Mouse (Mus musculus) ES-CJ7 (cell line): ENCODE results near the gene Dhh.
"Not testable (repeated sequence)": the region's sequence is repeated elsewhere in the genome, so short reads cannot be mapped to it uniquely, and the experiment has no call there.

Experiments
- DNase-seq: peaks from one replicate; pipeline ENCODE4 v3.0.0; 2011; ENCODE audit warnings: low read depth, low spot score

Dhh gene

GRCm38 (mm10) chr15:98897928-98898800, at the start of gene Dhh:
Dhh (minus strand) TSS chr15:98898540.
- peak; percentile 48 for DNase-seq

DNA sequence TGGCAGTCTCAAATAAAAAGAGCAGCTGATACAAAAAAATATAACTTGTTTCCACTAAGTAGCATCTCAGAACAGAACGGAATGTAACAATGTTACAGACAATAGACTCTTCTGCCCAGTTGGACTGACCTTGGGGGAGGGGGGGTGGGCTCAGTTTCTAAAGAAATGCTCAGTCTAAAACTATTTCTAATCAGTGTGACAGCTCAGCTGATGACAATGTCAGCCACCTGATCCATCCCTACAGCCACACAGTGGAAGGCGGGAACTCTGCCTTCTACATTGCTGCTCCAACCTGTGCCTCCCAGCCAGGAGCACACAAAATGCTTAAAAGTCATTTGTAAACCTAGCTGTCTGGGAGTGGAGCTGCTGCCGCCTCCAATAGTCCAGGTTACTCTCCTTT, 49.5 kb upstream of the Dhh start:
- no peak for DNase-seq

DNA sequence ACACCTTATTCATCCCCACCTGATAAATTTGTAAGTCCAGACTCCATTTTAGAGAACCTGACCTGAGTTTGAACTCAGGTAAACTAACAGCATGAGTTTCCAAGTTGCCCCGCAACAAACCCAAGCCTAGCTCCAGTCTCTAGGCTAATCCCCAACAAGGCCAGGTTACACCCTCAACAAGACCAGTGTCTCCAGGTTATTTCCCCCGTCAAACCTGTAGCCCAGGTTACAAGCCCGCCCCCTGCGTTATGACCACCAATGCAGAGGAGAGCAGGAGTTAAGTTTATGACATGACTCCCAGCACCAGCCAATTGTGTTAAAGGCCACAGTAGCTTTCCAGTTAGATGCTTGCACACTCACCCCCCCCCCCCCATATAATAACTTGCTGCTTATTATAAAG, 44.8 kb upstream of the Dhh start:
- peak; percentile 55 for DNase-seq

- DNase-seq = no peak
Measured at GRCm38 (mm10) chr15:98942081-98942480, 43.7 kb upstream of the Dhh start.

- no peak for DNase-seq
Measured at GRCm38 (mm10) chr15:98941539-98941938, 43.2 kb upstream of the Dhh start.

- no peak for DNase-seq
Measured at GRCm38 (mm10) chr15:98940816-98941215, 42.5 kb upstream of the Dhh start.

GRCm38 (mm10) chr15:98934217-98934839, 36.0 kb upstream of the Dhh start, which contains the start of gene Tuba1b:
Tuba1b (minus strand) TSS chr15:98934565.
- peak; percentile 84 for DNase-seq

DNA sequence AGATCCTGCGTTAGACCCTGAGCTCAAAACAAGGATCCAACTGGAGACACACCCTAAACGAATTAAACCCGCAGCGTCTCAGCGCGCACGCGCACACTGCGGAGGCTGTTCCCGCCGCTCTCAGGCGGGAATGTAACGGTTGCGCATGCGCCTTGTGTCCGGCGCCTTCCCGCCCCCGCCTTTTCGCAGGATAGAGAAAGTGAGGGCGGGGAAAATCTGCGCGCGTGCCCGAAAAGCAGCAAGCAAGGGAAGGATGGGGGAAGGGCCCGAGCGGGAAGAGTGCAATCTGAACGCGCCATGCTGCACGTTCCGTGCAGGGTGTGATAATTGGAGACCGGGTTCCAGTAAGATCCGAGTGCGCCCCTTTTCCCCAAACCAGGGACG, 35.5 kb upstream of the Dhh start:
- peak; percentile 98 for DNase-seq

DNA sequence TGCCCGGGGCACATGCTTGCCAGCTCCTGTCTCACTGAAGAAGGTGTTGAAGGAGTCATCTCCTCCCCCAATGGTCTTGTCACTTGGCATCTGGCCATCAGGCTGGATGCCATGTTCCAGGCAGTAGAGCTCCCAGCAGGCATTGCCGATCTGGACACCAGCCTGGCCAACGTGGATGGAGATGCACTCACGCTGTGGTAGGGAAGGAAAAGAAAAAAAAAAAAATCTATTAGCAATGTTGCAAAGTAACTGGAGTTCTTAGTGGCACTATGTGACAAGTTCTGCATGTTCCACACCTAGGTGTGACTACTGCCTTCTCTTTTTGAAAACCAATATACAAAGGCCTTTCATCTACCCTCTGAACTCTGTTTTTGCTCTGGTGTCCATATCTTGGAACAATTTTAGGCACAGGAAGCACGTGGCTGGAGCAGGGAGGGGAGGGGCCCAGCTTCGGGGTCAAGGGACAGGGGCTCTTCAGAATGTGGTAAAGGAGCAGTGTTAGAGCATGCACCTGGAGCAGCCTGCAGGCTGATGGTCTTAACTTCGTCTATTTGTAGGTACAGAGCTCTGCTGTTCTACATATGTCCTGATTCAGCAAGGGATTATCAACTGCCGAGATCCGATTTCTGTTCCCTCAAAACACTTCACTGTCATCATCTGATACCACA, 34.8 kb upstream of the Dhh start:
- DNase-seq = peak; percentile 41

- DNase-seq = no peak
Measured at GRCm38 (mm10) chr15:98930998-98931397, 32.7 kb upstream of the Dhh start.

GRCm38 (mm10) chr15:98930017-98930734, 31.8 kb upstream of the Dhh start:
- peak; percentile 48 for DNase-seq

GRCm38 (mm10) chr15:98928598-98929240, 30.4 kb upstream of the Dhh start:
- DNase-seq = peak; percentile 95

DNA sequence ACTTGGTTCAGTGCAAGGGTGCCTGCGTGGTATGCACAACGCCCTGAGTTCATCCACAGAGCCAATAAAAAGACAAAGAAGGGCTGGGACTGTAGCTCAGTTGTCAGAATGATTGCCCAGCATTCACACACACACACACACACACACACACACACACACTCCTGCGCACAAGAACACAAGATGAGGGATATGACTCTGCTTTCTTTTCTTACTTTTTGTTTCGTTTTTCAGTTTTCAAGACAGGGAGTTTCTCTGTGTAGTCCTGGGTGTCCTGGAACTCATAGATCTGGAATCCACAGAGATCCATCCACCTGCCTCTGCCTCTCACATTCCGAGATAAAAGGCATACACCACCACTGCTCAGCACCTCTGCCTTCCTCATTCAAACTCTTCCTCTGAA, 29.2 kb upstream of the Dhh start:
- no peak for DNase-seq

GRCm38 (mm10) chr15:98924682-98925081, 26.3 kb upstream of the Dhh start:
- no peak for DNase-seq

- DNase-seq = no peak
Measured at GRCm38 (mm10) chr15:98923031-98923537, 24.7 kb upstream of the Dhh start.

DNA sequence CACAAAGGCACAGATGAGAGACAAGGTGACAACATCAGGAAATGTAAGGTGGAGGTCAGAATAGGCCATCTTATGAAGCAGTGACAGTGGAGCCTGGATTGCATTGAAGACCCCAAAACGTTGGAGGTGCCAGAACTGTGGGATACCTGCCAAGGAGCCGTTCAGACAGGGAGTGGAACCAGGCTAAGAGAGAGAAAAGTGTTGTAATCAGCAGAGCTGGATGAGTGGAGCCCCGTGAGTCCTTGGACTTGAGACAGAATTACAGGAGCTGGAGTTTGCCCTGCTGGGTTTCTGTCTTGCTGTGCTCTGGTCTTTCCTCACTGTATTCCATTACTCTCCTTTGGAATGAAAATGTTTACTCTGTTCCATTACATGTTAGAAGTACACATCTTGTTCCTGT, 24.2 kb upstream of the Dhh start:
- DNase-seq = no peak

- peak; percentile 28 for DNase-seq
Measured at GRCm38 (mm10) chr15:98921510-98921909, 23.2 kb upstream of the Dhh start.

DNA sequence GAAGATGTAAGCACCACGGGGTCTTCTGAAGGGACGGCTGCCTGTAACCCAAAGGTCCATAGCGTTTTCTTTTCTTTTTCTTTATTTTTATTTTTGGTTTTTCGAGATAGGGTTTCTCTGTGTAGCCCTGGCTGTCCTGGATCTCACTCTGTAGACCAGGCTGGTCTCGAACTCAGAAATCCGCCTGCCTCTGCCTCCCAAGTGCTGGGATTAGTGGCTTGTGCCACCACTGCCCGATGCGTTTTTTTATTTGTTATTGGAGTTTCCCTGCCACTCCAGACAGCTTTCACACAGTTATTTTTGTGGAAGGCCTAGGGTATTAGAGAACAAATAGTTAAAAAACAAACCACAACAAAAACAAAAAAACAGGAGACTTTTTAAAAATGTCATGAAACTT, 20.2 kb upstream of the Dhh start:
- not testable (repeated sequence) for DNase-seq

DNA sequence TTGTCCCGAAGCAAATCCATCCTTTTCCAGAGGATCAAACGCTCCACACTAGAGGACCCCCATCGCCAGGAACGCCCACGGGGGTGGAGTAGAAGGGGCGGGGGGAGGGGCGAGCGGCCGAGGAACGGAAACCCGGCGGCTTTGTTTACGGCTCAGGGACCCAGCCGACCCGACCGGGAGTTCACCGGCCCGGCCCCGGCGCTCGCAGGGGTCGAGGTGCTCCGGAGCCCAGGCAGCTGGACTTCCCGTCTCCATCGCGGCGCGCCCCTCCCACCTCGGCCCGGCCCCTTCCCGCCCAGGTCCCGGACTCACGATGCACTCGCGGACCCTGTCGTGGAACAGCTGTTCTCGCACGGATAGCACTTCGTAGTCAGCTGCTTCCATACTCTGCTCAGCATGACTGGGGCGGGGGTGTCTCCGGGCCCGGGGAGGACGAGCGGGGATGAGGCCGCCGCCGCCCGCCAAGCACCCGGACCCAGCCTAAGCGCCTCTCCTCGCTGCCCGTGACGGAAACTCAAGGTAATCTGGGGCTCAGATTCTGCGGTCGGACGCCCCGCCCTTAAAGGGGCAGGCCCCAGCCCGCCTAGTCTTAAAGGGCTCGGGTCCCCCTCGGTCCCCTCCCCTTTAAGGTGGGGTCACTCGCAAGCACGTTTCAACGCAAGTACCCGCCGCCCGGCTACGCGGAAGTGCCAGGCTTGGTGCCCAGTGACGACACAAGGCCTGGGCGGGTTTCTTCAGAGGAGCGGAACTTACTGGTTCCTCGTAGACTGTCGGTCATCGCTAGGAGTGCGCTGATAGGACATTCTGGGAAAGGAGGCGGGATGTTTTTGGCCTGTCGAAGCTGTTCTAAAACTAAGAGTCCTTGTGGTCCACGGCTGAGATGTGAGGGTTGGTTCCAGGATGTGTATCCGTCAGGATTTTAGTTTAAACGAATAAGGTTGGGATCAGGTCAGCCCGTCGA, 19.5 kb upstream of the Dhh start, which contains the start of gene Lmbr1l:
Gene Lmbr1l, minus strand, starts transcription at position 694 of the 961 bp plus-strand sequence.
- DNase-seq = peak; percentile 100

DNA sequence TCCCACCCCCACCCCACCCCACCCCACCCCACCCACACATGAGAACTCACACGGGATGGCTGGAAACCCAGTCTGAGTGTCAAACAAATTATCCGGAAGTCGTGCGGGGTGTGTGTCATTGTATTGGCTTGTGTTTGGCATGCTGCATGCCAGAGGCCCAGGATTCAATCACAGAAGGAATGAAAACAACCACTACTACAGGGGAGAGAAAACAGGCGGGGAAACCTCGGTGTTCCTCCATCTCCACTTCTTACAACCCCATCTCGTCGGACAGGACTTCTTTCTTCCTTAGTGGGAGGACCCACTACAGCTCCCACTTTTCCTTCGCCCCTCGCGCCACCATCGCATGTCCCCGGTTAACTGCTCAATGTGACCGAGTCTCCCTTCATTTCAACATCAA, 18.8 kb upstream of the Dhh start:
- no peak for DNase-seq
